Mouse (Mus musculus) splenic B cell, adult 2 months (primary cell): Measurements from ENCODE around the gene Nktr.
A peak's percentile ranks its signal among the peaks of the same experiment; 100 is the strongest.

Experiments used
- DNase-seq: peaks from one replicate; pipeline ENCODE4 v3.0.0-alpha.2; 2011; ENCODE audit warnings: low read depth, low spot score
- H3K27me3 ChIP-seq: 2 replicates; pipeline ENCODE4 v1.6.1; 2012; ENCODE audit warnings: mild to moderate bottlenecking, low read length, moderate library complexity, mixed read lengths; ENCODE audit not compliant: control insufficient read depth, poor library complexity, insufficient read depth, severe bottlenecking
- H3K36me3 ChIP-seq: 2 replicates; pipeline ENCODE4 v1.6.1; 2012; ENCODE audit warnings: mild to moderate bottlenecking, low read length, moderate library complexity, mixed read lengths; ENCODE audit not compliant: control insufficient read depth, poor library complexity, insufficient read depth, severe bottlenecking

Nktr gene

DNA sequence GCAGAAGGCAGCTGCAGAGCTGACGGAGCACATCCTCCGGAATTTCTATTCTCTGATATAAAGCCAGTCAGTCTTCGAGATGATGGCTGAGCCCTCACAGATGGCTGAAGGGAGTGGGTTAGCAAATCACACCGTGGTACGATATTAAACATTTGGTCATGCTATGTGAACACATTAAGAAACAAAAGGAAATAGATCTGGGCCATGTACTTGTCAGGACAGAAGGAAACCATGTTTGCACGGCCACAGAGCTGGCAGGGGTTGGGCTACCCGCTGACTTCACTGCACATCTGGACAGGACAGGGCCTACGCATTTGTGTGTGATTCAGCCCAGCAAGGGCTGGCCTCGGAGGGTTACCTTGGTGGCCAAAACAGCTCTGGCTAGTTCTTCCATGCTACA, 22.3 kb upstream of the Nktr start:
- no peak for DNase-seq
- Histone ChIP-seq H3K27me3 (no peaks in the 10 kb centered on the region), H3K36me3 (no peaks in the 10 kb centered on the region)

DNA sequence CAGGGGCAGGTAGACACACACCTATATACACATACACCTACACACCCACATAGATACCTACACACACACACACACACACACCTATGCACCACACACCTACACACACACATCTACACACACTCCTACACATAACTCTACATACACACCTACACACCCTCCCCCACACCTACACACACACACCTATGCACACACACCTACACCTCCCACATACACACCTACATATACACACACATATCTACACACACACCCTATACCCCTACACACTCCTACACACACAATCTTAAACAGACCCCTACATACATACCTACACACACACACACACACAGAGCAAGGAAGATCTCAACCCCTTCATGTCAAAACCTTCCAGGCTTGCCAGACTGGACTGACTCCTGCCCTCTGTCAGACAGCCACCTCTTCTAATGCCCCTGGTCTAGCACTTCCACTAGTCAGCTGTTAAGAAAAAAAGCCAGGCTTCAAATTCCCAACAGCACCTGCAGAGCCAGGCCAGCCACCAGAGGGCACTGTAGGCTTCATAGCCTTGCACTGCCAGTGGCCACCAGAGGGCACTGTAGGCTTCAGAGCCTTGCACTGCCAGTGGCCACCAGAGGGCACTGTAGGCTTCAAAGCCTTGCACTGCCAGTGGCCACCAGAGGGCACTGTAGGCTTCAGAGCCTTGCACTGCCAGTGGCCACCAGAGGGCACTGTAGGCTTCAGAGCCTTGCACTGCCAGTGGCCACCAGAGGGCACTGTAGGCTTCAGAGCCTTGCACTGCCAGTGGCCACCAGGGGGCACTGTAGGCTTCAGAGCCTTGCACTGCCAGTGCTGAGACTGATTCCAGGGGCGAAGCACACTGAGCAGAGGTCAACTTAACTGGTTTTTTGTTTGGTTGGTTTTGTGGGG, 21.6 kb upstream of the Nktr start:
- Histone ChIP-seq H3K27me3 (no peaks in the 10 kb centered on the region), H3K36me3 (no peaks in the 10 kb centered on the region)
- DNase-seq = peak; percentile 81

DNA sequence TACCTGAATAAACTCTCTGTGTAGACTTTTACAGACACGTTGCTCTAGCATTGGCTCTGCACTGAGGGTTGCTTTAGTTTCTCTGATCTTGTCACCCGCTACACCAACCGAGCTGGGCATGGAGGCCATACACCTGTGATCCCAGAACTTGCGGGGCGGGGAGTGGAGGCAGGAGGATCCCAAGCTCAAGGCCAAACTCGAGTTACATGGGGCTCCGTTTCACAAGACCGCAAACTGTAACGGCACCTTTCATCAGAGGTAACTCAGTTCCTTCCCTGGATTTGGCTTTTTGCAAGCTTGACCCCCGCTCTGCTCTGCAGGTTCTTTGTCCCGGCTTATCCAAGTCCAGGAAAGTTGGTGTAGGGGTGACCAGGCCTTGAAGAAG, 14.7 kb upstream of the Nktr start:
- DNase-seq = no peak
- Histone ChIP-seq H3K27me3 (no peaks in the 10 kb centered on the region), H3K36me3 (no peaks in the 10 kb centered on the region)

DNA sequence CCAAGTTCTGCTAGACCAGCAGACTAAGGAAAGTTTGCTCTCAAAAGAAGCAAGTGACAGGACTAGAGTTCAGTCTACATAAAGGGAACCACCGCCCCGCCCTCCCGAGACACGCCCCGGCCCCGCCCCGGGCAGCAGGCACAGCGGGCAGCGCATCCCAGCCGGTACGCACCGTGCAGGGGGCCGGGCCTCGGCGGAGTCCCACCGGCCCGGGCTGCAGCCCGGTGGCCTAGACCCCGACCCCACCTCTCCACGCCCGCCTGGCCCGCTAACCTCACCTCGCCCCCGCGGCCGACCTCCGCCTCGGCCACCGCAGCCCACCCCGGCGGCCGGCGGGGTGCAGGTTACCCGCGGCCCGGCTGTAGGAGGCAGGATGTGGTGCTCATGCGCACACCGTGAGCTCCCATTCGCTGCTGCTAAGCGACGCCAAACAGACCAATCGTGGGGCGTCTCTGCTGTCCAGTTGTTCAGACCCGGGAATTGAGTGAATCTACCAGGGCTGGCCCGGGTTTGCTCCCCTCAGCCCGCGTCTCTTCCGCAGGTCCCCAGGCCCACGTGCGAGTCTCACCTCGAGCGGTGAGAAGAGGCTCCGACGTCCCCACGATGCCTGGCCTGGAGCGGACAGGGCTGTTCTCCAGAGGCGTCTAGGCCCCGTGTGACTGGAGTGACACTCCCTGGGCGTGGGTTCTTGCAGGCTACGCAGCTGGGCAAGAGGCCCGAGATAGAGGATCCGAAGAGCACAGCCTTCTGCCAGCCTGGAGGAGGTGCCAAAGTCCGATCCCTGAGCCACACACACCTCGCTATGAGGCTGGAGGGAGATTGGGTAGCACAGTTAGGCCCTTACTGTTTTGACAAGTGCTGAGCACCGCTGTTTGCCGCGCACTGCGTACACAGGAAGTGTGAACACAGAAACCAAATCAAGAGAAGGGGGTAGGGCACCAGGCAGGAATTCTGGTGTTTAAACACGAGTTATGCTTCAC, 14.0 kb upstream of the Nktr start, which contains the start of gene Sec22c:
Sec22c (minus strand) TSS at position 845 of the 980 bp plus-strand sequence.
- no peaks in the 10 kb centered on the region for H3K36me3 ChIP-seq

DNA sequence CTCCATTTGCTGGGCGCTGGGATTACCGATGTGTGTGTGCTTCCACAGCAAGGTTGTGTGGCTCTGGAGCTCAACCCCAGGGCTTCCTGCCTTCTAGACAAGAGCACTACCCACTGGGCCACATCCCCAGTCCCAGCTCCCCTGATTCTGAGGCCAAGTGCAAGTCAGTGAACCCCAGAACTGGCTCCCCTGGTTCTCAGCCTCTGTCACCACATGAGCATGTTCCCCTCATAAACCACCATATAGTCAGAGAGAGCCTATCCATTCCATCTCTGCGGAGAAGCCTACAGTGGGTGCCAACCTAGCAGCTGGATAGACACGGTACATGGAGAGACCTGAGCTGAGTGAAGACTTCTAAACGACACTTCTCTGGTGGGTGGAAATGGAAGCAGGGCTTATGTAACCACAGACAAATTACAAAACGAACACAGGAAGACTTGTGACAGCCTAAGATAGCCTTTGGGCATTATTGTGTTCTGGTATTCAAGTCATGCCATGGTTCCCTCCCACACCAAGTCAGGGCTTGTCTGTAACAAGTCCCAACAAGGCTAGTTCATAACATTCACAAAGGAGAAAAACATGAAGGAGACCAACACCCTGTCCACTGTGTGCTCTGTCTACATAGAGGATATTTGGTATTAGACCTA, 12.8 kb upstream of the Nktr start:
- Histone ChIP-seq H3K36me3 (no peaks in the 10 kb centered on the region), H3K27me3 (no peaks in the 10 kb centered on the region)
- no peak for DNase-seq

More for the DNA sequence above, 14.0 kb upstream of the Nktr start, which contains the start of gene Sec22c:
- H3K27me3 ChIP-seq = no peaks in the 10 kb centered on the region
- DNase-seq = peak; percentile 91

DNA sequence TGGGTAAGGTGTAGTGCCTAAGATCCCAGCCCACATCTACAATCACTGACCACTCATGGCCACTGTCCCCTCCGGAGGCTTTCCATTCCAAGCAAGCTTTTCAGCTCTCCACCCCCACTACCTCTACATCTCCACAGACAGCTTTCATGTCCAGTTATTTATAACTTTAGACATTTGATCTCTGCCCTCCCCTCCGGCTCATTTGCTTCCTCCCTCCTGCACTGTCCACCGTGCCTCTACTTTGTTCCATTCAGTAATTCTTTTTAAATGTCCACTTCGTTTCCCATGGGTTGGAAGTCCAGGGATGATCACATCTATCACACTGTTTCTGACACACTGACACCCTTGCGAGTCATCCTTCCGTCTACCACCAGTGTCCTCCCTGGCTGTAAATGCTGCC, 11.2 kb upstream of the Nktr start:
- no peaks in the 10 kb centered on the region for H3K36me3 ChIP-seq
- no peaks in the 10 kb centered on the region for H3K27me3 ChIP-seq
- DNase-seq = no peak

DNA sequence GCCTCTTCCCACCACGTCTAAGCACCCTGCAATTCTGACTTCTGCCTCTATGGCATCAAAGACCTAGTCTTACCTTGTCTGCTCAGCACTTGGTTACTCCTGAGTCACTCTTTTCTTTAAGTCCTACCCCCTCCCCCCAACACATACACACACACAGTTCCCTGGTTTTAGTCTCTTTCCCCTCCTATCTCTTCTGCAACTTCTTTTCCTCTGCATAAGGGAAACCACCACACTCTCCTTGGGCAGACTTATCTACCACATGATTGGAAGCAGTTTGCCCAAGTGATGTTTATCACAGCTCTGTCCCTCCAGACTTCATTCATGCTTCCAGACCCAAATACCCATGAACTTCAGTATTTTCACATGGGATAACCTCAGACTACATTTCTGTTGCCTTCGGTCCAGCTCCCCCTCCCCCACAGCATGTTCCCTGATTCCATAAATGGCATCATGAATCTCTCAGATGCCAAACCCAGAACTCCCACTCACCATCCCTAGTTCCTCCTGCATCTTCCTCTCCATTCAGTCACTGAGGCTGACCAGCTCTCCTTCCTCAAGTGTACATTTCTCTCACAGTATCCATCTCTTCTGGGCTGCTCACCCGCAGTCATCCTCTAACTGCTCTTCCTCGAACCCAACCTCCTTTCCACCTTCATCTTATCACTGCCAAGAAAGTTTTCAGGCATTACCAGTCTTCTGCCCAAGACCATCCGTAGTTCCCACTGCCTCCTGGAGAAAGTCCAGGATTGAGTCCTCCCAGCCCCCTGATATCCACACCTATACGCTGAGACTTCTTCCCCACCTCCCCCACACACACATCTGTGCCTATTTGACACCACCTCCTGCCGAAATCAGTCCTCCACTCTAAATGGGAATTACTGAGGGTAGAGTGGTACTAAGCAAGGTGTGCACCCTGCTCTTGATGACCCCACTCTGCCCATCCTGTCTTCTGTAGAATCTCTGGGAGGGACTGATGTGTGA, 10.2 kb upstream of the Nktr start:
- DNase-seq = no peak

DNA sequence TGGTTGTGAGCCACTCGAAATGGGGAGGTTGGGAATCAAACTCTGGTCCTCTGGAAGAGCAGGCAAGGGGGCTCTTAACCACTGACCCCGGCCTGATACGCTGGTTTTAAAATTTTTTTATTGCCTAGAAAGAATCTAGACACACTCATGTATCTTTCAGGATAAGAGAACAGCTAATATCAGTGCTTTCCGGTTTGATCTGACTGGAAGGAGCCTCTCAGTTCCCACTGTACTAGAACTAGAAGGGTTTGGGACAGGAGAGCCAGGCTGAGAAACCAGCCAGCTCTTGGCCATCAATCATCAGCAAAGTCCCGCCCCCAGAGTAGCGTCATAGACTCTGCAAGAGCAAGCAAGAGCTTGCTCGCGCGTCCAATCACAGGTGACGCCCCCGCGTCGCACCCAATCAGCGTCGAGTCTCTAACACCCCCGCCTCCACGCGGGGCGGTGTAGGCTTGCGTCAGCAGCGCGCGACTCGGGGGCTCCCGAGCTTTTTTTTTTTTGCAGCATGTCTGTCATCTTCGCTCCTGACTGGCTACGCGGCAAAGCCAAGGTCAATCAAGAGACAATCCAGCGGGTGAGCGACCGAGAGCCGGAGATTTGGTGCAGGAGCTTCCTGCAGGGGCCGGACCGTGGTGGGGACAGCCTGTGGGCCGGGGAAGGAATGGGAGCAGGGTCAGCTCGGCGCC, 8.9 kb upstream of the Nktr start, which contains the start of gene Ss18l2:
Ss18l2 (plus strand) TSS at position 432 of the 686 bp plus-strand sequence.
- DNase-seq = peak; percentile 99
- H3K27me3 ChIP-seq = no peaks in the 10 kb centered on the region
- H3K36me3 ChIP-seq = no peaks in the 10 kb centered on the region; the same call in 1 of the 2 replicates

More for the DNA sequence above, 10.2 kb upstream of the Nktr start:
- Histone ChIP-seq H3K27me3 (no peaks in the 10 kb centered on the region), H3K36me3 (no peaks in the 10 kb centered on the region; the same call in 1 of the 2 replicates)

DNA sequence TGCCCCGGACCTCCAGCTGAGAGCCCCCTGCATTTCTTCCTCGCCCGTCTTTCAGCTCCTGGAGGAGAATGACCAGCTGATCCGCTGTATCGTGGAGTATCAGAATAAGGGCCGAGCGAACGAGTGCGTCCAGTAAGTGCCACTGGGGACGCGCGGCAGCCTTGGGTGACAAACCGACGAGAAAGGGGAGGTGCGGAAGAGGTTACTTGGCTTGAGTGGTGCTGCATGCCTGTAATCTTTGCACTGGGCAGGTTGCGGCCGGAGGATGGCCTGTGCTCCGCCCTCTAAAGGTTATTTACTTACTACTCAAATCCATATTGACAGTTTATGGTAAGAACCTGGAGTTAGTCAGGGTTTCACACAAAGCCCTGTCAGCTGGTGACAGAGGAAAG, 8.4 kb upstream of the Nktr start:
- H3K27me3 ChIP-seq = no peaks in the 10 kb centered on the region
- H3K36me3 ChIP-seq = no peaks in the 10 kb centered on the region; the same call in 1 of the 2 replicates
- peak; percentile 46 for DNase-seq

DNA sequence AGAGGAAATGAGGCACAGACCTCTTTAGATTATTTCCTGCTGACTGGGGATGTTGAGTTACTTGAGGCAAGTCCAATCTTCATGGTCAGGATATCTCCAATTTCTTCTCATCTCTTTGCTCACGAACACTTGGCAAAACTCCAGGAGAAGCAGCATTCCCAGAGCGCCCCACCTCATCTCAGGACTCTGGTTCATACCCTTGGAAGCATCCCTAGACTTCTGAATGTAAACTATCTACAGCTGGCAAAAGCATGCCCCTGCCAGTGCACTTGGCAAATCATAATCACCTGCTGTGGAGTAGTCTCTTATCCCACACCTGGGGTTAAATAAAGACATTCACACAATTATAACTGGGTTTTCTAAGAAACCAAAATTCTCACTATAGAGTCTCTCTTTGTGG, 1.9 kb upstream of the Nktr start:
- no peak for DNase-seq
- H3K27me3 ChIP-seq = no peaks in the 10 kb centered on the region
- no peaks in the 10 kb centered on the region; the same call in 1 of the 2 replicates for H3K36me3 ChIP-seq

DNA sequence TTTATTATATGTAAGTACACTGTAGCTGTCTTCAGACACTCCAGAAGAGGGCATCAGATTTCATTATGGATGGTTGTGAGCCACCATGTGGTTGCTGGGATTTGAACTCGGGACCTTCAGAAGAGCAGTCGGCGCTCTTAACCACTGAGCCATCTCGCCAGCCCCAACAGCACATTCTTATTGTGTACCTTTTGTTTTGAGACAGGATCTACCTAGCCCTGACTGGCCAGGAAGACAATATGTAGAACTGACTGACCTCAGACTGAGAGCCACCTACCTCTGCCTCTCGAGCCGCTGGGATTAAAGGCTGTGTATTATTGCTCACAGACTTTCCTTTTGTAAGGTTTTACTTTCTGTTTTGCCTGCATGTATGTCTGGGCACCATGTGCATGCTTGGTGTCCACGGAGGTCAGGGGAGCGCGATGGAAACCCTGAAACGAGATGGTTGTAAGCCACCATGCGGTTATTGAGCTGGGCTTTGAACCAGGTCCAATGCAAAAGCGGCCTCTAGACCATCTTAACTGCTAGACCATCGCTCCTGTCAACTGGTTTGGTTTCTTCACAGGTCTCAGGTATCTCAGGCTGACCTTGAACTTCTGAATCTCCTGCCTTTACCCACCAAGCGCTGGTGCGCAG, 781 bp upstream of the Nktr start:
- DNase-seq = peak; percentile 53
- no peaks in the 10 kb centered on the region for H3K27me3 ChIP-seq
- H3K36me3 ChIP-seq = no peaks in the 10 kb centered on the region

DNA sequence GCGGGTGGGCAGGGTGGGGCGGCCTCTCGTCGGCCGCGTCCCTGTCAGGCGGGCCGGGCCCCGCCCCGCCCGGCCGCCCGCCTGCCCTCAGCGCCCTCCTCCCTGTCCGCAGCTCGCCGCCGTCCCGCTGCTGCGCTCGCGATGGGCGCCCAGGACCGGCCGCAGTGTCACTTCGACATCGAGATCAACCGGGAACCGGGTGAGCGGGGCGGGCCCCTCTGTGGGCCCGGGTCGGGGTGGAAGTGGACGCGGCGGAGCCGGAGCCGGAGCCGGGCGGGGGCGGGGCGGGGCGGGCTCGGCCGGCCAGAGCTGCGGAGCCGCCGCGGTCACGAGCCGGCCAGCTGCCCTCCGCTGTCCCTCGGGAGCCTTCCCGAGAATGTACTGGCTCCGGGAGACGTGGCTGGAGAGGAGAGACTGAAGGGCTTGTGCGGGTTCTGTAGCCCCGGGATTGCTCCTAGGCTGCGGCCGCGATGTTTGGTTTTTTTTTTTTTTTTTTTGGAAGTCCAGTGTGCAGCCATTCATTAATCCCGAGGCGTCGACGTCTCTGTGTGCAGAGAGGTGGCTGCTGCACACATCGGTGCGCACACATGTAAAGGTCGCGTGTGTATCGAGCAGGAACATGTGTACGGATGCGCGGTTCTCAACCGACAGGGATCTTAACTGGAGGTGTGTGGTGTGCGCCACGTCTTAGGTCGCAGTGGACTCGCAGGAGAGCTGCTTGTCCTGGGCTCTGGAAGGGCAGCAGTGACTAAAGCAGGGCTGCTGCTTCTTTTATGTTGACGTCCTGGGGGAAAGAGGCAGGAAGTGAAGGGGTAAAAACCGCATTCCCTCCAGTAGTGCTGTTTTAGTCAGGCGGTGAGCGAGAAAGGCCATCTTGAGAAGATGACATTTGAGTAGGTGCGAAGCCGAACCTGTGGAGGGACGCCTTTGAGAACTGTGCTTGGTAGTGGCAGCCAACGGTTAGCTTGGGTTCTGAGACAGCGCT, 670 bp downstream of the Nktr start:
- peak; percentile 59 for DNase-seq
- H3K27me3 ChIP-seq = no peaks in the 10 kb centered on the region

More for the DNA sequence above, 670 bp downstream of the Nktr start:
- no peaks in the 10 kb centered on the region for H3K36me3 ChIP-seq
